Mouse (Mus musculus): ENCODE measurements around the gene Frmpd1.

Frmpd1 gene

GRCm38 (mm10) chr4:45331139-45331538 lies 146.5 kb downstream of the Frmpd1 start:
- no peak for DNase-seq (ENCODE audit: low spot score)

GRCm38 (mm10) chr4:45332466-45332865 lies 147.8 kb downstream of the Frmpd1 start:
- DNase-seq (ENCODE audit: low spot score), result no peak

All from layer of hippocampus, adult 9-10 months (tissue).